Mouse (Mus musculus) cerebellum, adult 18-20 months (tissue): Measurements from ENCODE around the gene Olfr549.

ENCODE experiments used
- DNase-seq, 2 experiments: peaks; one replicate each; pipeline ENCODE4 v3.0.0; 2021

Olfr549 gene

GRCm38 (mm10) chr7:102549570-102549969 is at the start of gene Olfr549:
Olfr549 (plus strand) TSS chr7:102549870.
- no peak for DNase-seq

- peak; percentile 42 to 46 for DNase-seq
Observed at GRCm38 (mm10) chr7:102501986-102502385, 47.7 kb upstream of the Olfr549 start.

GRCm38 (mm10) chr7:102506848-102507247 is 42.8 kb upstream of the Olfr549 start:
- peak; percentile 70 to 79 for DNase-seq

GRCm38 (mm10) chr7:102508066-102508465 is 41.6 kb upstream of the Olfr549 start:
- no peak for DNase-seq

GRCm38 (mm10) chr7:102508666-102509065 is 41.0 kb upstream of the Olfr549 start:
- DNase-seq = no peak

GRCm38 (mm10) chr7:102509726-102510125 is 39.9 kb upstream of the Olfr549 start:
- no peak for DNase-seq

- DNase-seq = no peak
Observed at GRCm38 (mm10) chr7:102511927-102512326, 37.7 kb upstream of the Olfr549 start.

- DNase-seq = peak; percentile 83 to 94
Observed at GRCm38 (mm10) chr7:102512814-102513435, 36.7 kb upstream of the Olfr549 start.

GRCm38 (mm10) chr7:102514144-102514543 is 35.5 kb upstream of the Olfr549 start:
- no peak for DNase-seq

GRCm38 (mm10) chr7:102516261-102517050 is 33.2 kb upstream of the Olfr549 start:
- DNase-seq = peak; percentile 35 to 36

- DNase-seq = no peak
Observed at GRCm38 (mm10) chr7:102517051-102517335, 32.7 kb upstream of the Olfr549 start.

GRCm38 (mm10) chr7:102529052-102529451 is 20.6 kb upstream of the Olfr549 start:
- DNase-seq = no peak

- no peak for DNase-seq
Observed at GRCm38 (mm10) chr7:102534449-102534848, 15.2 kb upstream of the Olfr549 start, which contains the start of gene Olfr547. Olfr547 (plus strand) TSS chr7:102534749.

- no peak for DNase-seq
Observed at GRCm38 (mm10) chr7:102540596-102540995, 9.1 kb upstream of the Olfr549 start, which contains the start of gene Olfr548-ps1. Olfr548-ps1 (plus strand) TSS chr7:102540896.

- no peak for DNase-seq
Observed at GRCm38 (mm10) chr7:102541251-102541650, 8.4 kb upstream of the Olfr549 start.

GRCm38 (mm10) chr7:102553279-102553678 is 3.6 kb downstream of the Olfr549 start:
- DNase-seq = no peak

GRCm38 (mm10) chr7:102564999-102565997 is 15.6 kb downstream of the Olfr549 start, which contains the start of gene Trim21:
Trim21 (minus strand) TSS chr7:102565486.
- DNase-seq = peak; percentile 47 to 79

- DNase-seq = no peak
Observed at GRCm38 (mm10) chr7:102566219-102566618, 16.5 kb downstream of the Olfr549 start.

GRCm38 (mm10) chr7:102571142-102571541 is 21.5 kb downstream of the Olfr549 start, which contains the start of gene Olfr550:
Olfr550 (plus strand) TSS chr7:102571442.
- no peak for DNase-seq

GRCm38 (mm10) chr7:102573174-102573830 is 23.6 kb downstream of the Olfr549 start:
- DNase-seq = no peak

GRCm38 (mm10) chr7:102575998-102576397 is 26.3 kb downstream of the Olfr549 start:
- DNase-seq = no peak

GRCm38 (mm10) chr7:102591786-102592185 is 42.1 kb downstream of the Olfr549 start, which contains the start of gene Olfr551:
Olfr551 (minus strand) TSS chr7:102591886.
- DNase-seq = no peak
